Mouse (Mus musculus) kidney, postnatal 4 days (tissue): Measurements from ENCODE around the gene Rab43.
"Not testable (repeated sequence)": the region's sequence is repeated elsewhere in the genome, so short reads cannot be mapped to it uniquely, and the experiment has no call there.

ENCODE experiments used
- DNase-seq, 2 experiments: peaks; one replicate each; pipeline ENCODE4 v3.0.0; 2021; ENCODE audit warnings: mixed read lengths in 2 of 2

The Rab43 gene

GRCm38 (mm10) chr6:87780546-87781301, 31.2 kb downstream of the Rab43 start:
- no peak for DNase-seq

- peak; percentile 36 to 46 for DNase-seq
Observed at GRCm38 (mm10) chr6:87779174-87780165, 32.5 kb downstream of the Rab43 start.

- DNase-seq = peak in 1 of 2 experiments; percentile 43
Observed at GRCm38 (mm10) chr6:87778294-87779173, 33.4 kb downstream of the Rab43 start.

GRCm38 (mm10) chr6:87777842-87778241, 34.1 kb downstream of the Rab43 start, which contains the start of gene Gp9:
Gene Gp9 (plus strand): TSS chr6:87778072.
- no peak for DNase-seq

- no peak for DNase-seq
Observed at GRCm38 (mm10) chr6:87776663-87777062, 35.3 kb downstream of the Rab43 start.

DNA sequence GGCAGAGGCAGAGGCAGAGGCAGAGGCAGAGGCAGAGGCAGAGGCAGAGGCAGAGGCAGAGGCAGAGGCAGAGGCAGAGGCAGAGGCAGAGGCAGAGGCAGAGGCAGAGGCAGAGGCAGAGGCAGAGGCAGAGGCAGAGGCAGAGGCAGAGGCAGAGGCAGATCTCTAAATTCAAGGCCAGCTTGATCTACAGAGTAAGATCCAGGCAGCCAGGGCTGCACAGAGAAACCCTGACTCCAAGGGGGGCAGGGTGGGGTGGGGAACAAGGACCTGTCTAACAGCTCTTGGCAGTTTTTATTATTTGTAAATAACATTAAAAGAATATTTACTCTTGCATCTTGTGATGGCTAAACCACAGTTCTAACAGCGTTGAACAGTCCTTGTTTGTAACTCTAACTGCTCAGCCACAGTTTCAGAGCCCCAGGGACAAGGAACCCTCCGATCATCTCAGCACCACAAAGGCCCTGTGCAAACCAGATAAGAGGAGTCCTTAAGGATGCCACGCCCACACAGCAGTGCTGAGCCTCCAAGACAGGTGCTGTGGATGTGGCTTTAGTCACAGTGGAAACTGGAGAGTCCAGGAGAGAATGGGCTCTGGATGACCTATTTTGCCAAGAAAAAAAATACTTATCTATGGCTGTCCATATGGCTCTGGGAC, 36.2 kb downstream of the Rab43 start:
- no peak for DNase-seq

- no peak for DNase-seq
Observed at GRCm38 (mm10) chr6:87774909-87775308, 37.1 kb downstream of the Rab43 start.

- DNase-seq = no peak
Observed at GRCm38 (mm10) chr6:87774466-87774865, 37.5 kb downstream of the Rab43 start.

DNA sequence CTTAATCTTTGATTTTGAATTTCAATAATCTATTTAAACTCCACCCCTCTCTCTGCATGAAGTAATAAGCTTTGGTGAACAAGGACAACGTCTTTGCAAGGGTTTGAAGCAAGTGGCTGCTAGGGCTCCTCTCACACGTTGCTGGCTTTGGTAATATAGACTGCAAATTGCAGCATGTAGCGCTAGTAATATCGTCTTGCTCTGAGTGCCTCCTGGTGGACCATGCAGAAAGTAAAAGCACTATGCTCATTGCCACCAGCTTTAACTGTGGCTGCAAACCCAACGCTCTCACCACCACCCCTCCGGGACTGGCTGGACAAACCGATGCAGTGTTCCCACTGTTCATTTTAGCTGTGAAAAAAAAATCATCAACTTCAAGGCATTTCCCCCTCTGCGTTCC, 41.3 kb downstream of the Rab43 start:
- DNase-seq = peak; percentile 42 to 58

- not testable (repeated sequence) for DNase-seq
Observed at GRCm38 (mm10) chr6:87764296-87764695, 47.7 kb downstream of the Rab43 start.

DNA sequence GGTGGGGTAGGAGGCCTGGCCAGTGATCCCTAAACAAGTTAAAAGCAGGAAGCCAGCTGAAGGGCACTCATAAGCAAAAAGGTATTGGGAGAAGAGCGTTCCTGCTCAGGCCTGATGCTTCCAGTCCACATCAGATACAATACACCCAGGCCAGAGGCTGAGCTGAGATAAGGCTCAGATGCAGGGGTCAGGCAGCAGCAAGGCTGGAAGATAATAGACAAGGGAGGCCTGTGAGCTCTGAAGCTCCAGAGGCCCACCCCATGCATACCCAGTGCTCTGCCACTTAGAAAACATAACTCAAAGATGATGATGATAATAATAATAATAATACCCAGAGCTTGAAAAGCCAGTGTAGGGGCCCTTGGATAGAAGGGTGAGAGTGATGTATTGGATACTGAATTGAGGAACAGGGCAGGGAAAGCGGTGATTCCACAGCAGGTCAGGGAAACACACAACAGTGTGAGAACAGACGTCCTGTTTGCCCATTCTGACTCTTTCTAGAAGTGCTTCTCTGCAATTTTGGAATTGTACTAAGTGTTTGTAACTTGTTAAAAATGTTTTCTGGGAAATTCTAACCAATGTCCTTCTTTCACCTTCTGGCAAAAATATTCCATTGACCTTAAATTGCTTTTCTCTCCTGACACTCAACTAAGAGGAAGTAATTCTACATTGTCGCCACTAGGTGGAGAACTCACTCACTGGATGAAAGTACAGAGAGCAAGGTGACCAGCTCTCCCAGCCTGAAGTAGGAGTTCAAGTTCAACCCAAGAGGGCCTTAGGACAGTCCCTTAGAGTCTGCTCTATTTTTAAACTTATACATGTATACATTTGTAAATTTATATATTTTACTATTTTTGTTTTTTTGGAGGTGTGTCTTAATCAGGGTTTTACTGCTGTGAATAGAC, 48.3 kb downstream of the Rab43 start:
- DNase-seq = no peak

- no peak for DNase-seq
Observed at GRCm38 (mm10) chr6:87762161-87762560, 49.8 kb downstream of the Rab43 start.

DNA sequence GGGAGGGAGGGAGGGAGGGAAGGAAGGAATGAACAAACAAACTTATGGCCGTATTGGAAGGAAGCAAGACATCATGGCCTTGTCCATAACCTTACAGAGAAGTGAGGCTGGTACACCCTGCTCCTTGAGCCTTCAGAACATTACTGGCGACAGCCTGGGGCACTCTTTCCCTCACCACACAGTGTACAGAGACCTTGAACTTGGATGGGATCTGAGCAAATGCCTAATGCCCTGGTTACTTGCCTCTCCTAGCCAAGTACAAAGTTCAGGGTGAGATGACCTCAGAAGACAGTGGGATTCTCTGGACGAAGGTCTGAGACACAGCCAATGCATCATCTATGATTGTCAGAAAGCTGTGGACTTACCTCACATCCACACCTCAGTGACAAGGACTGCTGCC, 52.1 kb downstream of the Rab43 start:
- no peak for DNase-seq

DNA sequence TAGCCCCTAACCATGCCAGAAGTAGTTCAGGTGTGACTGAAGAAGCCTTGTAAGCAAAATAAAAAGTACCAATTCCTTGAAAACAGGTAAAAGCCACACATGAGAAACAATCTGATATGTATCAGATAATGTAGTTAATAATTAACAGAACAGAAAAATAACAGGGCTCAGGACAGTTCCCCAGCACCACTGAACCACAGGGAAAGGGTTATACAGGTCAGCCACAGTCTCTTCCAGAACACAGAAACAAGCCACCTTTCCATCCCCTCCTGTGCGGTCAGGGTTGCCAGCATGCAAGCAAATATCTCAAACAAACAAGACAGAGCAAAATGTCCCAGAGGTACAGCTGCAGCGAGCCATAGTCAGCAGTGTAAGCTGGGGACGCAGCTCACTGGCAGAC, 52.6 kb downstream of the Rab43 start:
- peak in 1 of 2 experiments; percentile 1 for DNase-seq

- no peak for DNase-seq
Observed at GRCm38 (mm10) chr6:87756896-87757295, 55.1 kb downstream of the Rab43 start.

DNA sequence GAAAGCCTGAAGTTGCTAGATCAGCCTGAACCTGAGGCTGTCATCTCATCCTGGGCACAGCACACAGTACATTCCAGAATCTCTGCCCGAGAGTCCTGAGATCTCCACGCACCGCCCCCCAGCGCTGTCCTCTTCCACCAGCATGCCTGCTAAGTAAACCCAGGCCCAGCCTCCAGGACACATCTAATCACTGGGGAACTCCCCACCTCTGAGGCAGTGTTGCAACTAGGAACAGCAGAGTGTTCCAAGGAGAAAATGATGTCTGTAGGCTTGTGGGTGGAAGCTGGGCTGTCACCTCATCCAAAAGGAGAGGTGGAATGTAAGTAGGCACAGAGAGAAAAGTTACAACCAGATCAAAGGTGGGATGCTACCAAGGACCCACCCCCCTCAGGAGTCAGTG, 56.8 kb downstream of the Rab43 start:
- no peak for DNase-seq

DNA sequence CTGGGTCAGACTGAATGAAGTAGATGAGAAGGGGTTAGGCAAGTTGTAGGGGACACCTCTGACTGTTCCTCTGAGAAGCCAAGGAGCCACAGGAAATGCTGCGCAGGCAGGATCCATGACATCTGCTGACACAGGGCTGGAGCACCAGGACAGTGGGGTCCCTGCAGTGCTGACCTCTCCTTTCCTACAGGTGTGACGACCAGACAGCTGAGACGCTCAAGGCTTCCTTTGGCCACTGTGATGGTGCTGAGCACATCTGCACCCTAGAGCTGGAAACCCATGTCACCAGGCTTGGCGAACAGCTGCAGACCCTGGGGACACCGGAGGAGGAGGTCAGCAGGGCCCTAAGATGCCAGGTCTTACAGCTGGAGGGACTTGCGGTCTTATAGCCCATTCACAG, 60.4 kb downstream of the Rab43 start:
- no peak for DNase-seq

DNA sequence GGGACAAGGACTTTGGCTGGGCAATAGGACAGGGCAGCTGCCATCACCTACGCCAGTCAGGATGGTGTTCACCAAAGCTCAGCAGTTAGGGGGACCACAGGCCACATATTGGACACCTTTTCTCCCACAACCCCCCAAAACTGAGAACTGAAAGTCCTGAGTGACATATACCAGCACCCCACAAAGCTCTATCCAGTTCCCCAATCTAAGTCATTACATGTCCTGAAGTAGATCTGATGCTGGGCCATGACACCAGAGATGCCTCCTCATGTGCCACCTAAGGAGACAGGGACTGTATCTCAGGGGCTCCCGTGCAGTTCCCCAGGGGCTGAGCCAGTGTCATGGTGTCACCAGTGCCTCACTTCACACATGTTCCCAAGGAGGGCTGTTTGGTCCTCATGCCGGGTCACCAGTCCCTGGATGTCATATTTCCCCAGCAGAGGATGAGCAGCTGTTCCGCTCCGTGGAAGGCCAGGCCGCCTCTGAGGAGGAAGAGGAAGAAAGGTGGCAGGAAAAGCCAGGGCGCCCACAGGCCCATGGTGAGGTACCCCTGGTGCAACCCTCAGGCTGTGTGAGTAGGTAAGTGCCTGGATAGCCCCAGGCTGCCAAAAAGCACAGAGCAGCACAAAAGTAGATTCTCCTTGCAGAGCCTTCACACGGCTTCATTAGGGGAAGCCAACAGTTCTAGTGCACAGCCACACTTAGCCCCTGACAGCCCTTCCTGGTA, 61.6 kb downstream of the Rab43 start:
- DNase-seq = no peak

GRCm38 (mm10) chr6:87748531-87748930, 63.4 kb downstream of the Rab43 start:
- peak in 1 of 2 experiments; percentile 29 for DNase-seq

- no peak for DNase-seq
Observed at GRCm38 (mm10) chr6:87748078-87748477, 63.9 kb downstream of the Rab43 start.
